Mouse (Mus musculus): ENCODE data around the gene Maff.

DNA sequence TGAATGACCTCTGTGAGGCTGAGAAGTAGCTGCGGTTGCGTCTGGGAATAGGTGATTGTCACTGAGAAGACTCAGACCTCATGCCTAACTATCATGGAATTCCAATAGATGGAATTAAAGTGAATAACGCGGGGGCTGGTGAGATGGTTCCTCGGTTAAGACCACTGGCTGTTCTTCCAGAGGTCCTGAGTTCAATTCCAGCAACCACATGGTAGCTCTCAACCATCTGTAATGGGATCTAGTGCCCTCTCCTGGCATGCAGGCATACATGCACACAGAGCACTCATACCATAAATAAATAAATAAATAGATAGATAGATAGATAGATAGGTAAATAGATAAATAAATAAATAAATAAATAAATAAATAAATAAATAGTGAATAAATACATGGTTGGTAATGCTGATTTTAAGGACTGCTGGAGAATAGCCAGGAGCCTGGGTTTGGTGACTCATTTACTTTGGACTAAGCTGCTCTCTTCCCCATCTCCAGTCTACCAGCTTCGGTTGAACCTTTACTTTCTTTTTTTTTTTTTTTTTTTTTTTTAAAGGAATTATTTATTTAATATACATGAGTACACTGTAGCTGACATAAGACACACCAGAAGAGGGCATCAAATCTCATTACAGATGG is 17.0 kb upstream of the Maff start:
- TF ChIP-seq SRF (IDR thresholded peaks at IDR 0.05; ENCODE audit: control insufficient read depth, insufficient read length, low read depth) (no peak), E2F4 (IDR thresholded peaks at IDR 0.05; ENCODE audit: insufficient read depth) (no peak), USF1 (IDR thresholded peaks at IDR 0.05; ENCODE audit: low read depth) (no peak), POLR2AphosphoS2 (IDR thresholded peaks at IDR 0.05; ENCODE audit: insufficient read length, low read depth) (no peak), CEBPB (IDR thresholded peaks at IDR 0.05; ENCODE audit: insufficient read depth, poor library complexity, severe bottlenecking) (no peak), MAX (IDR thresholded peaks at IDR 0.05; ENCODE audit: low read depth) (no peak), POLR2A (IDR thresholded peaks at IDR 0.05; ENCODE audit: insufficient read length, low read depth) (no peak), REST (IDR thresholded peaks at IDR 0.05; ENCODE audit: insufficient read depth, insufficient read length) (no peak), MYOG (IDR thresholded peaks at IDR 0.05; ENCODE audit: control insufficient read depth in 1 of 3, insufficient read depth in 1 of 3, insufficient read length in 2 of 3, low read depth in 2 of 3) (no peak), MYOD1 (IDR thresholded peaks at IDR 0.05; ENCODE audit: control insufficient read depth in 1 of 3, insufficient read length in 2 of 3, low read depth in 2 of 3) (no peak), TCF12 (IDR thresholded peaks at IDR 0.05; ENCODE audit: insufficient read depth, poor library complexity, severe bottlenecking) (no peak)
